Mouse (Mus musculus) T-helper 2 cell (primary cell): Measurements from ENCODE around the gene Acad11.

Experiments used
- in situ Hi-C: fragments of 300-600 bp; cut with MboI, MseI; formaldehyde crosslinking; loops from one replicate; pipeline ENCODE4 v1.15.1; 2025; ENCODE audit warnings: high pct_unique_total_duplicates

Acad11 gene

DNA sequence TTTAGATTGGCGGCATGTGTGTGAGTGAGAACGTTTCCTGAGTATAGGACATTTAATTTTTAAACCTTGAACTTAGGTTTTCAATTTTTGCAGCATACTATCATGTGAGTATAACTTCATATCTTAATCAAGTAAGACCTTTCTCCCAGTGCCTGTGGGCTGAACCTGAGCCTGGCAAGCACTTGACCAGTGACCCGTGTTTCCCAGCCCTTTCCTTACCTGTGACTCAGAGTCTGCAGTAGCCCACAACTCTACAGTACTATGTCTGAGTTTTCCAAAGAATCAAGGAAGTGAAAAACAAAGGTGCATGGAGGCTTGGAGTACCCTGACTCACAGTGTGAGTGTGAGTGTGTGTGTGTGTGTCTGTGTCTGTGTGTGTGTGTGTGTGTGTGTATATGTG is 16.9 kb downstream of the Acad11 start:
- in situ Hi-C loops, result no loop called here

DNA sequence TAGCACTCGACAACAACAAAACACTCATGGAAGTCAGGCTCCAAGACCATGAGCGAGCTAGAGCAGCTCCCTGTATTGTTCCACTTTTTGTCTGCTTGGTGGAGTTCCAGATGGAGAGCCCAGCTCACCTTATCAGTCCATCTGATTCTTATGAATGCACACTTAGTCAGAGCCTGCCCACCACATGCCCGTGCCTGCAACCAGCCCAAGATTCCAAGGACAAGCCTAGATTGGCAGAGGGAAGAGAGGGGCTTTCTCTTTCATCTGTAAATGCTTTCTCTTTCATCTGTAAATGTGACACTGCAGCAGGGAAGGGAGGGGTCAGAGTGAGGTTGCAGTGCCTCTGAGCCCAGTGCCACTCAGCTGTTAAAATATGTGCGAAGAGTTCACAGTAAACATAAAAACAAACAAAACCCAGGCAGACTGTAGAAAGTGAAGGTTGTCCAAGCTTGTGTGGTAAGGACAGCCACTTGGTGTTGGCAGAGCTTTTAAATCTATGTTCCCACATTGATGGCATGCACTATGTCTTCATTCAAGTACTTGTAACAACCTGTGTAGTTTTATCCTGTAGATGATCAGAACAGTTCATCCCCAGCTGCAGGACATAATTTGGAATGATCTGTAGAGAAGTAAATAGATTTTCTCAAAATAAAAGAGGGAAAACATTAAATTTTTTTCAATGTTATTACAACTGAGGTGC is 22.7 kb downstream of the Acad11 start:
- in situ Hi-C loops, result no loop called here

DNA sequence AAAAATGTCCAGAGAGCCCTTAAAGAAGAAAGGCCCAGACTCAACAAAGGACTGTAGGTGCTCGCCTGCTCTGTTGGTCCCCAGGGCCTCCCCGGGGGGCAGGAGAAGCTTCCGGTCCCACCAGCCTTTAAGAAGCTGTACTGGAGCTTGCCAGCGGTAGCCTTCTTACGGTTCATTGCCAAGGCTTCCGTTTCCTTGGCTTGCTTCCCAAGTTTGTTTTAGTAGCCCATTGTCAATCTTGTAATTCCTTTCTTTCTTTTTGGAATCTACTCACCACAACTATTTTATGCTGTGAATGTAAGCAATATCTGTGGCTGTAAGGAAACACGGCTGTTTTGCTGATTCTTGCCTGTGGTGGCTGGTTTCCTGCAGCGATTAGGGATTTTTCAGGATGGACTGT is 25.4 kb downstream of the Acad11 start:
- in situ Hi-C loops, result no loop called here

DNA sequence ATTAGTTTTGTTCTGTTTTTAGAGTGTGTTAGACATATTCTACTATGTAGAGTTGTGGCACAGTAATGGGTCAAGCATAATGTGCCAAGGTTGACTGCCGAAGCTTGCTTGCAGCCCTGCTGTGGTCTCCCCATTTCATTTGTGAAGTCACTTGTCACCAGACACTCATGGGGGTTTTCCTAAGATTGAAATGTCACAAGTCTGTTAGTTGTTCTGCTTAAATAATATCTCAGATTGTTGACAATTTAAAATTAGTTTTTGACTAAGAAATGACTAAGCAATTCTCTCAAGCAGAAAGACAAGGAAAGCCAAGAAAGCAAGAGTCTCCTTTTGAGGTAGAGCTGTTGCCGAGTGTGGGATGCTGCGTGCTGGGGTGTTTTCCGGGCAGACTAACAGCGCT is 29.8 kb downstream of the Acad11 start:
- in situ Hi-C loops, result no loop called here

DNA sequence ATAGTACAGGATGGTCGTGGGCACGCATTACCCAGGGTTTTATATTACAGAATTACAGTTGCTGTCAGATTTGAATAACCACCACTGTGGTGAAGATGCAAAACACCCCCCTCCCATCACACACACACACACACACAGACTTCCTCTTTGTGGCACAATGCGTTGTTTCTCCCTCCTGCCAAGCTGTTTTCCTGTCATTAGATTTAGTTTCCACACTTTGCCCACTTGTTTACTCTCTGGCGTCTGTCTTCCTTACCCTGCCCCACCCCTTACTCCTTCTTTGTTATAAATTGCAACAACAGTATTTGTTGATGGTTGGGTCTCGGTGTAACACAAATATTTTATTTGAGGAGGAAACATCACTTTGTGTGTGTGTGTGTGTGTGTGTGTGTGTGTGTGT is 35.1 kb downstream of the Acad11 start:
- in situ Hi-C loops, result no loop called here

DNA sequence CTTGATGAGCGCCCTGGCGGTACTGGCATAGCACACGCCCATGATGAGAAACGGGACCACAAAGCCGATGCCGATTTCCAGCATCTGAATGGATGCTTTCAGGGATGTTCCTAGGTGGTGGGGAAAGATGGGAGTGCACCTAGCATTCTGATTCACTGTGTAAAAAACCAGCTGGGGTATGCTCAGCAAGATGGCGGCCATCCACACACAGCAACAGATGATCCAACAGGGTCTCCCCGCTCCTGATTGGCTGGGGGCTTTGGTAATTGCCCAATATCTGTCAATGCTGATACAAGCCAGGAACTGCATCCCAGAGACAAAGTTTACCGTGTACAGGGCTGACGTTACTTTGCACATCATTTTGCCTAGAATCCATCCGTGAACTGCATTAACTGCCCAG is 35.9 kb downstream of the Acad11 start:
- in situ Hi-C loops, result no loop called here

DNA sequence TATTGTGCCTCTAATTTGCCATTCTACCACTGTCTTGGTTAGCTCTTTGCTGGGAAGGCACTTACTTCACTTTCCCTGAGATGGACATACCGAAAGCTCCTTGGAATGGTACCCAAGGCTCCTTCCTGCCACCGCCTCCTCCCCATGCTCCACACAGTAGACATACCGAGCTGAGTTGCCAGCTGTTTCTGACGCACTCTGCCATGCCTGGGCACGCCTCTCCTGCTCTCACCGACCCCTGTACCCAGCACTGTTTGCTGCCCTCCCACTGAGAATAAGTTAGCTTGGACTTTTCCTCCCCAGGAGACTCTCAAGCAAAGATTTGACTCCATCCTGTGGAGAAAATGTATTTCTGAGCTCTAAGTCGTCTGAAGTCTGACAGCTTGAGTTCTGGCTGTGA is 37.6 kb downstream of the Acad11 start:
- in situ Hi-C loops, result no loop called here

DNA sequence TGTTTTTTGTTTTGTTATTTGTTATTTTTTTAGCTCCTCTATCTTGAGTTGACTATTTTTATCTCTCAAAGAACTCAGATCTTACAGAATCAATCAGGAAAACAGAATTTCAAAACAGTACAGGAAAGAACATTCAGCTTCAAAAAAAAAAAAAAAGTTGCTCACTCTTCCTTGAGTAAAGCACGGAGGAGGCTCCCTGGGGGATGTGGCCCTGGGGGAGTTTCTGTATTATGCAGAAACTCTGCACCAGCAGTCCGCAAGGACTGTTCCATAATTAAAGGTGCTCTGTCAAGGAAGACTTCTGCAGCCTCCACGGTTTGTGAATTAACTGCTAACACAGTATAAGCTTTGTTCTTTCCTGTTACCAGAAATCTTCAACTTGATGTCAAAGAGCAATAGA is 38.3 kb downstream of the Acad11 start:
- in situ Hi-C loops, result no loop called here

DNA sequence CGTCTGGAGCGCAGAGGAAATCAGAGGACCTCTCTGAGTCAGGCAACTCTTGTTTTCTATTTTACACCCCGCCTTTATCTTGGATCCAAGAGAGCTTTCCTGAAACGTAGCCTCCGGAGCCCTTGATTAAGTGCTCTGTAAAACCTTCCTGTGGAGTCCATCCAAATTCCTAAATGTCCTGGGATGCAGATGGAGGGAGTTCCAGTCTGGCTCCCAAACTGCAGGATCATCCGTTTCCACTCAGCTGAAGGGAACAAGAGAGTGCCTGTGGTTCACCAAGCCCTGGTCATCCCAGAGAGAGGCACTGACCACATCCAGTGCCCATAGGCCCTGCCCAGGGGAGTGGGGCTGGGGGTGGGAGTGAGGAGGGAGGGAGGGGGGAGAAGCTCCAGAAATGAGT is 39.1 kb downstream of the Acad11 start:
- in situ Hi-C loops, result no loop called here

DNA sequence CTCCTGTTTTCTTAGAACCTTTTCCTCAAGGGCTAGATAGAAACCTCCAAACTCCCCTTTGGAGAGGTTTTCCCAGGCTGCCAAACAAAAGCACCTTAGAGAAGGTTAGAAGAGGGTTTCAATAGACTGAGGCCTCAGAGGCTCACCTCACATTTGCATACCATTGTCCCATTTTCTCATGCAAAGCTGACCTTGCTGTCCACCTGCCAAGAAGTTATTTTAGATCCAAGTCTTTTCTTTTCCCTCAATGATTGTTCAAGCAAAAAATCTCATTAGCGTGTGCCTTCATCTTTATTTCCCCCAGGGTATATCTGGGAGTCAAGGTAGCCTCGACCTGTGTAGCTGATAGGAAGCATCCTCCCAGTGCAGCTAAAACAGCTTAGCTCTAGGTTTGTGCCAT is 39.7 kb downstream of the Acad11 start:
- in situ Hi-C loops, result no loop called here

DNA sequence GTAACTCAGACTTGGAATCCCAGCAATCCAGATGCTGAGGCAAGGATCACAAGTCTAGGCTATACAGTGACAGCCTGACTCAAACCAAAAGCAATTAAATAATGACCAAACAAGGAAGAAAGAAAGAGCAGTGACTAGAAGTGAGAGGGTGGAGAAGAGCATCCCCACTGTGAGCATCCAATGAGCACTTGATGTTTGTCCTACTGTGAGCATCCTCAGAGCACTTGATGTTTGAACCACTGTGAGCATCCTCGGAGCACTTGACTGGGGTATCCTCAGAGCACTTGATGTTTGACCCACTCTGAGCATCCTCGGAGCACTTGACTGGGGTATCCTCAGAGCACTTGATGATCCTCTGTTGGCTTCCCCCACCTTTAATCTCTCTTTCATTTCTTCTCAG is 41.8 kb downstream of the Acad11 start:
- in situ Hi-C loops, result no loop called here

DNA sequence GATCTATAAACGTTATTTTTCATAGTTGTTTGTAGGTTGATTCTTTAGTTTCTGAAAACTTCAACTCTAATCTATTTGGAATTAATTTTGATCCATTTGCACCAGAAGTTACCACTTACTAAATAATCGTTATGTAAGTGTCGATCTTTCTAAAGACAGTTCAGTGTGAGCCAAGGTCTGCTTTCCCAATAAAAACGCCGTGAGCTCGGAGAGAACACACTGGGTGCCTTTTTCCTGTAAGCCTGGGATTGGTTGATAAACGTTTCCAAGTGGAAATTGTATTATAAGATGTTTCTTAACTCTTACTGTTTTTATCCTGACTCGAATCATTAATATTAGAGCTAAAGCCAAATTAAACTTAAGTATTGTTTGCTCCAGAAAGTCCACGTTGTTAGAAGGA is 43.8 kb downstream of the Acad11 start:
- in situ Hi-C loops, result no loop called here

DNA sequence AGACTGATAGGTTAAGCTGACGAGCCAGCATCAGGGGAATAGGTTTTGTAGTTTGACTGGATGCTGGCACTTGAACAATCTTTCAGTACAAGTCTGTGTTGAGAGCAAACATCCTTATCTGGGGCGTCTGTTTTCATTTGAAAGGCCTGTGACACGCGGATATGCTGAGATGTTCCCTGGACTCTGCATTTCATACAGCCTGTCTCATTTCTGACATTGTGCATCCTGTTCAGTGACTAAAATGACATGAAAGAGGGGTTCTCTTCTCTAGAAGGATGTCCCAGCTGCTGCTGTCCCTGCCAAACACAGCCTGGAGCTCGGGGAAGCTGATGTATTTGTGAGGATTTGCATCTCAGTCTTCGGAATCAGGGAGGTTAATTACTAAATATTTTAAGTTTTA is 44.3 kb downstream of the Acad11 start:
- in situ Hi-C loops, result no loop called here

DNA sequence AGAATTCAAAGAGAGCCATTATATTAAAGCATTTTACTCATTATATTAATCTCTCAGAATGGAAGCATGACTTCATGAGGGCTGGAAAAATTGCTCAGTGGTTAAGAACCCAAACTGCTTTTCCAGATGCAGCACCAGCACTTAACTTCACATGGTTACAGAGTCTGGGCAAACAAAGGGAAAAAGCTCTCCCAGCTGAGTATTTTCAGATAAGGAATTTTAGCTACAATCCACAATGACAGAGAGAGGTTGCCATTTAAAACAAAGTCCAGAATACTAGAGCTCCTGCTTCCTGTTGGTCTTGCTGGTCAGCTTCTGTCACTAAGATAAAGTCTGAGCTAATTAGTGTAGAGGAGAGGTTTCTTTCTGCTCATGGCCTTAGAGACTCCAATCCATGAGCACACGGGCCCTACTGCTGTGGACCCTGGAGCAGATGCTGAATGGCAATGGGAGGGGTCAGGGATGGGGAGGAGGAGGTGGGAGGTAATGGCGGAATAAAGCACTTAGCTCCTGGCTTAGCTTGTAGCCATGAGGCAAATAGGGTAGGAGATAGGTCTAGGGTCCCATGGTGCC is 45.5 kb downstream of the Acad11 start:
- in situ Hi-C loops, result no loop called here

DNA sequence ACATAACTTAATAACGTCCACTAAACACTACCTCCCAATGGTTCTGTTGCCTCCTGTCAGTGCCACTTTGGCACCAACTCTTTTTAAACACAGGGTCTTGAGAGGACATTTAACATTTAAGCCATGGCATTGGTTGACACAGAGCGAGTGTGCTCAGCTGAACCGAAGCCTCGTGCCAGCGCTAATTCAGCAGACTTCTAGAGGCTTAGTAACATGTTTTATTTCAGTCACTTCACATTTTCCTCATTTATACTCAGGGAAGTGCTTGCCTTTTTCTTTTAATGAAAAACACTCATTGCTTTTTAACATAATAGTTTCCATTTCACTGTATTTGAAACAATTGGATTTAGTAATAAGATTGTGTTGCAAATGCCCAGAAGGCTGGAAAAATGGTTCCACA is 46.0 kb downstream of the Acad11 start:
- in situ Hi-C loops, result no loop called here

DNA sequence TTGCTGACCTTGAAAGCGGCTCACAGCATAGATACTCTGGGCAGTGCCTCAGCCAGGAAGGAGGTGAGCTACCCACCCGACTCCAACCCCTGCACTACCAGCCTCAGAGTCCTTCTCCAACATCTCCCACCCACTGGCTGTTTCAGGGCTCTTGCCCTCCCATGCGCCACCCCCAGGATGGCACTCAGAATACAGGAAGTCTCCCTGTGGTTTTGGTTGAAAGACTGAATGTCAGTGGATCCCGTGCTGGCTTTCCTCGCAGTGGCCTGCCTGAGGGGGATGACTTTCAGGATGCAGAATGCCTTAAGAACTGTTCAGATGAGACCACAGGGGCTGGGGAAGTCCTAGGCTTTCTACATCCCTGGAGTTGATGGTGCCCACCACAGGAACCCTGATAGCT is 59.9 kb downstream of the Acad11 start:
- in situ Hi-C loops, result no loop called here

DNA sequence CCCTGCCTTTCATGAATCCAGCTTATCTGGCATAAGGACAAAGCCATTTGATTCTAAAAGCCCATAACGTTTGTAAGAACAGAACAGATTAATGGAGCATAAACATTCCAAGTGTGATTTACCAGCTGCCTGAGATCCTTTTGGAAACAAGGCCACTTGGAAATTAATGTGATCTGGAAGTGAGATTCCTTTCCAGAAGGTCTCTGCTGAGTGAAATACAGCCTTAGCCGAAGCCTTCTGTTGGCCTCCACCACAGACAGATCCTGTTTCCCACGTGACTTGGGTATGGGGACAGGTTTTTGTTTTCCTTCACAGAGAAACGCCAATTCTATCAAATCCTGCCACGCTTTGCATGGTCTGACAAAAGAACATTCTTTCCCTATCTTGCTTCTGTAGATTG is 60.4 kb downstream of the Acad11 start:
- in situ Hi-C loops, result no loop called here

DNA sequence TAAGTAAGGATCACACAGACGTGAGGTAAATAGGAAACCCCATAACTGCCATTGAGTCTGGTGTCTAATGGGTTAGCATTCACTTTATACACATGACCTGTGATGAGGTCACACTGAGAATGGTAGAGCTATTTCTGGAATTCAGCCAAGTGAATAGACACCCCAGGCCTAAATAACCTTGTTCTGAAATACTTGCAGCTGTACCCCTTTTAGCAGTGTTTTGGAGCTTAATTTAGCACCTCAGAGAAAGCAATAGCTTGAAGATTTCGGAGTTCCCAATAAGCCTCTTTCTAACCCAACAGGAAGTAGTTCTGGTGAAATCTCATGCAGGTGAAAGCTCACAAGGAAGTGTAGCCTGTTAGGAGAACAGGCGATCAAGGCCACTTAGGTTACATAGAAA is 63.7 kb downstream of the Acad11 start, which contains the start of gene Ackr4:
Gene Ackr4 (minus strand): TSS at position 101 of the 400 bp plus-strand sequence.
- in situ Hi-C loops, result no loop called here

DNA sequence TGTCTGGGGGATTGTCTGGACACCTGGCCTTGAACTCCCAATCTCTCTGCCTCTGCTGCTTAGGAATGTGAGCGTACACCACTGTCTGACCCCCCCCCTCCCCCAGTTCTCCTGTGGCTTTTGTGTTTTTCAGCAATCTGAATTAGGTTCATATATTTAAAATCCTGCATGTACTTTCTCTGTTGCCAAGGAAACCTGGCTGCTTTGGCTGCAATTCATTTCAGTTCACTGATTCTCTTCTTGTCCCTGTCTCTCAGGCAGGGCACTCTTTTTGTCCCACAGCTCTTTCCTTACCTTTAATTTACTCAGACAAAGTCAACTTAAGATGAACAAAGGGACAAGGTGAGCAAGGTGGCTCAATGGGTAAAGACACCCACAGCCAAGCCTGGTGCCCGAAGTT is 64.9 kb downstream of the Acad11 start:
- in situ Hi-C loops, result no loop called here

DNA sequence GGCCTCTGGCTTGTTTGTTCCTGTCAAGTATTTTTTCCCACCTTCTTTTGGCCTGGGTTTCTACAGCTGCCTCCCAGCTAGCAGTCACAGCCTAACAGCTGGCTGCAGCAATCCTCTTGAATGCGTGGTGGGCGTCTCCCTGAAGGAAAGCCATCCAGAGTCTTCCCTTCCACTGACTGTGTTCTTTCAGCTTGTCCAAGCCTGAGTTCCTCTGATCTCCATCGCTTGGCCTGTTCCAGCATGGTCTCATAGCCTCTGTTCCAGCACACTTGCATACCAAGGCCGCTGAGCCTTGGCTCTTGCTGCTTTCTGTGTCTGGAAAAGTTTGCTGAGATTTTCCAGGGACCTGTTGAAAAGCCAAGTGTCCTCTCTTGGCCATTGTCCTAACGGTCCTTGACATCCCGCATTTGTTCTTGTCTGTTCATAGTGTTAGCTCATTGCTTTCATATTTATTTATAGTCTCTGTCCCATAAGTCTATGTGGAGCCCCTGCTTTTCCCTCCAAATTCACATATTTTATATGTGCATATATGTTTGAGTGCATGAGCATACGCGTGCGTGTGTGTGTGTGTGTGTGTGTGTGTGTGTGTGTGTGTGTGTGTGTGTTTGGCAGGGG is 67.1 kb downstream of the Acad11 start:
- in situ Hi-C loops, result no loop called here

DNA sequence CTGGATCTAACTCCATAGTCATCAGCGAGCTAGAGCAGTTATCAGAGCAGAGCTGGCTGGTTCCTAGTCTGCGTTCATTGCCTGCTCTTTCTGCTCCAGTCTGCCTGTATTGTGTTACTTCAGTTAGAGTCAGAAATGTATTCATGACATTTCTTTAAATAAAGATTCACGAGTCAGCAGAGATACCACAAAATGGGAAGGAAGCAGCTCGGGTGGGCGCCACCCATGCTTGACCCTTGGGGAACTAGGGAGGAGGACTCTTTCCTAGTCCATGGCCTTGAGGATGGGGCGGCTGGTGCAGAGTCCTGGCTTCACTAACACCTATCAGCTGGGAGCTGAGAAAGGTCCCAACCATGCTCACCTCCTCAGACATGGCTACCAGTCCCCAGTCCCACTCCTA is 77.2 kb downstream of the Acad11 start:
- in situ Hi-C loops, result no loop called here

DNA sequence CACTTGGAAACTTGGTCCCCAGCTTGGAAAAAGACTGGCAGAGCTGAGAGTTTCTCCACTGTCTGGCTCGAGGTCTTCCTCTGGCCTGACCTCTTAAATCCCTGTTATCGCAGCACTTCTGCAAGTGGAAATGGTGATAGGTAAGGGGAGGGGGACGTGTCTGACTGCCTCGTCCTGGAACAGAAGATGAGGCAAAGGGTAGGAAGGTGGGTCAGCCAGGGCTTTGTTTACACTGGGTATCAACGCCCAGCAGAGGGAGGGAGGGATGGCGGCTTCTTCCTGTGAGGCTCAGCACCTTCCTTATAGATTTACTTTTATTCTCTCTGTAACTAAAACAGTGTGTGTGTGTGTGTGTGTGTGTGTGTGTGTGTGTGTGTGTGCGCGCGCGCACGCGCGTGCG is 79.6 kb downstream of the Acad11 start:
- in situ Hi-C loops, result no loop called here

DNA sequence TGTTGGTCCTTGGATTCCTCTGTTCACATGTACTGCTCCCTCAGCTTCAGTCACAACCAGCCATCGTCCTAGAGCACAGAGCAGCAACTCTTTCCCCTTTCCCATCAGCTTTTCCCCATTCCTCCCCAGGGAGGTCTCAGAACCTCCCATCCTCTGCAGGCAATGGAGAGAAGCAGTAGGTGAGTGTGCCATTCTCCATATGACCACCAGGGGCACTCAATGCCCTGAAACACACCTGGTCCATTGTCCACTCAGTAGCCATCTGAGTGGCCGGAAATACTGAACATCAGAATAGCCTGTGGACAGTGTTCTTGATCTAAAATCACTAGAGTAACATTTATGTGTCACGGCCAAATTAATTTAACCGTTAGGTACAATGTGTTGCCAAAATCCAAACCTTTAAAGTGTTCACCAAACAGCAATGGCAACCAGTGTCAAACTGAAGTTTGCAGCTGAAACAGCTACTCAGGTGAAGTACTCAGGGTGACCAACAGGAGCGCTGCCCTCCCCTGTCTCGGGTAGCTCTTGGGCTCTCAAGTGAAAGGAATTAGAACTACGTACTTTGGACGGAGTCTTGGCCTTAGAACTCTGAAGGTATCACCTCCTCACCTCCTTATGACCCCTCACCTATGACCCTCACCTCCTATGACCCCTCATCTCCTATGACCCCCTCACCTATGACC is 81.3 kb downstream of the Acad11 start:
- in situ Hi-C loops, result no loop called here
